Comparison of ENCODE assay signal across 10 mouse cellular contexts in genomic region chr9:32585357-32585756, GRCm38 (mm10). TPM values are rescaled to one million over a fixed set of nuclear protein-coding genes. Genes with fewer than 3 reads are reported as not detected.
DNase-seq lines count a peak whose midpoint lies in the region; ATAC-seq lines count a peak whose summit lies in the region.
"Had no signal": no experiment of that assay in that cellular context is flagged by ENCODE, and none has a peak within 500 bp of the region (broad histone marks: within the 10 kb centered on the region; RNA-seq: fewer than 3 reads in every experiment).

No protein-coding gene starts in this region.

- H3K9me3 ChIP-seq in limb, embryonic 11.5 days (ENCODE audit: control insufficient read depth, low read length): no peaks in the 10 kb centered on the region
- H3K9me3 ChIP-seq in limb, embryonic 10.5 days (replicated peaks): no peaks in the 10 kb centered on the region
- H3K9me3 ChIP-seq: neural tube, embryonic 13.5 days had no signal

- WGBS in limb, embryonic 11.5 days: 47% methylated on average over 7 of the region's 7 CpGs
- WGBS in limb, embryonic 10.5 days: 48% methylated on average over 7 of the region's 7 CpGs

- no peaks in the 10 kb centered on the region for H3K36me3 ChIP-seq in limb, embryonic 11.5 days (ENCODE audit: control insufficient read depth, insufficient read depth, low read length)
- no peaks in the 10 kb centered on the region for H3K36me3 ChIP-seq in limb, embryonic 10.5 days
- H3K36me3 ChIP-seq: neural tube, embryonic 13.5 days had no signal

- H3K4me2 ChIP-seq in limb, embryonic 11.5 days (ENCODE audit: low read depth, severe bottlenecking): no peak overlapping the region
- H3K4me2 ChIP-seq: neural tube, embryonic 13.5 days had no signal

- DNase-seq in cerebellum, postnatal 25 days: peak; percentile 16 to 48
- no peak for DNase-seq in limb, embryonic 11.5 days (ENCODE audit: low spot score)
- no peak for DNase-seq in limb, embryonic 10.5 days (ENCODE audit: low spot score)
- DNase-seq in ES-CJ7 (ENCODE audit: low read depth, low spot score): peak; percentile 21
- DNase-seq in layer of hippocampus, postnatal 36 days: no peak
- no peak for DNase-seq in embryo, embryonic 9.5 days (ENCODE audit: extremely low spot score)
- DNase-seq: layer of hippocampus, adult 9-11 months had no signal

- H3K27me3 ChIP-seq in limb, embryonic 11.5 days (ENCODE audit: control insufficient read depth, insufficient read depth, low read length): no peaks in the 10 kb centered on the region
- peaks cover 4% of the 10 kb centered on the region; the same call in 1 of the 2 replicates for H3K27me3 ChIP-seq in limb, embryonic 10.5 days (ENCODE audit: low read depth, poor library complexity, severe bottlenecking)

- no peak for ATAC-seq in cerebellum, adult (ENCODE audit: insufficient number of reproducible peaks, low FRiP score, low TSS enrichment)
- ATAC-seq in limb, embryonic 11.5 days (ENCODE audit: insufficient number of reproducible peaks, low FRiP score, low TSS enrichment, low read depth): peak; percentile 65; the same call in 1 of the 2 replicates
- peak; percentile 40; the same call in 1 of the 2 replicates for ATAC-seq in megakaryocyte progenitor cell, adult 5-6 weeks (replicated peaks; ENCODE audit: poor library complexity)

- H3K9ac ChIP-seq in limb, embryonic 11.5 days (ENCODE audit: low read length): no peak overlapping the region
- H3K9ac ChIP-seq: neural tube, embryonic 13.5 days had no signal

- H3K4me1 ChIP-seq in limb, embryonic 11.5 days (ENCODE audit: control insufficient read depth, insufficient read depth, low read length): 0 out of 2 replicates have a peak, but pooled peaks cover 2% of the 10 kb centered on the region
- peaks cover 23% of the 10 kb centered on the region for H3K4me1 ChIP-seq in limb, embryonic 10.5 days
- H3K4me1 ChIP-seq: neural tube, embryonic 13.5 days had no signal

- H3K4me3 ChIP-seq in limb, embryonic 11.5 days (ENCODE audit: low read depth, low read length): no peak overlapping the region
- H3K4me3 ChIP-seq in limb, embryonic 10.5 days: no peak overlapping the region
- H3K4me3 ChIP-seq: neural tube, embryonic 13.5 days had no signal

- H3K27ac ChIP-seq in limb, embryonic 11.5 days (replicated peaks; ENCODE audit: low read depth, low read length): no peak overlapping the region
- no peak overlapping the region for H3K27ac ChIP-seq in limb, embryonic 10.5 days
- H3K27ac ChIP-seq: neural tube, embryonic 13.5 days had no signal

RNA-seq across cellular contexts. Expression of gene Fli1, which starts 42.7 kb away (rescaled TPM):
- polyA plus RNA-seq in limb, embryonic 11.5 days (2014; fragmentation: Nextera tagmentation; extraction: Ambion mirVana): 62.2 and 68.3 TPM in 2 replicates
- 50.6 and 71.2 TPM in 2 replicates for polyA plus RNA-seq in limb, embryonic 10.5 days (2016; fragmentation: Nextera tagmentation; extraction: Ambion mirVana)
- 80.2 and 93.2 TPM in 2 replicates for total RNA-seq in megakaryocyte progenitor cell, adult 5-6 weeks (2015)
- total RNA-seq in megakaryocyte progenitor cell, adult 5-6 weeks (2017): 104 and 107 TPM in 2 replicates
- 1 to 10 TPM; 5.4 to 6.3 TPM for total RNA-seq in layer of hippocampus, postnatal 36 days (2021)

RNA-seq across cellular contexts. Expression of gene Ets1, which starts 50.7 kb away (rescaled TPM):
- 34.0 and 40.0 TPM in 2 replicates for polyA plus RNA-seq in limb, embryonic 11.5 days (2014; fragmentation: Nextera tagmentation; extraction: Ambion mirVana)
- polyA plus RNA-seq in limb, embryonic 10.5 days (2016; fragmentation: Nextera tagmentation; extraction: Ambion mirVana): 50.1 and 50.3 TPM in 2 replicates
- 5.4 and 6.8 TPM in 2 replicates for total RNA-seq in megakaryocyte progenitor cell, adult 5-6 weeks (2015)
- 12.6 and 16.3 TPM in 2 replicates for total RNA-seq in megakaryocyte progenitor cell, adult 5-6 weeks (2017)
- 10 to 100 TPM; 10.6 to 11.3 TPM for total RNA-seq in layer of hippocampus, postnatal 36 days (2021)

Comparison
In these comparisons a context has a peak if more than half of its experiments do, and no peak if none do; other contexts are left out.
1. DNase-seq: peak in cerebellum, postnatal 25 days (2 of 2) and ES-CJ7 (single experiment); none in limb, embryonic 11.5 days (single experiment), limb, embryonic 10.5 days (single experiment), layer of hippocampus, postnatal 36 days (0 of 2) and embryo, embryonic 9.5 days (single experiment).
2. RNA of gene Fli1, which starts 42.7 kb away (total RNA-seq): 80.2 to 107 TPM in megakaryocyte progenitor cell, adult 5-6 weeks; 5.4 to 6.3 TPM in layer of hippocampus, postnatal 36 days; every median in the first group is over 10 times any median in the second.